Mouse (Mus musculus) layer of hippocampus, adult 9-10 months (tissue): ENCODE results near the gene Casz1.

Source experiments
- DNase-seq: peaks from one replicate; pipeline ENCODE4 v3.0.0; 2022; ENCODE audit warnings: low spot score

The Casz1 gene

GRCm38 (mm10) chr4:148973387-148973786, 169.2 kb downstream of the Casz1 start:
- no peak for DNase-seq

GRCm38 (mm10) chr4:148974833-148975232, 170.6 kb downstream of the Casz1 start:
- no peak for DNase-seq

GRCm38 (mm10) chr4:148978221-148978855, 174.1 kb downstream of the Casz1 start:
- DNase-seq = no peak

- DNase-seq = no peak
These were observed 174.7 kb downstream of the Casz1 start for GRCm38 (mm10) chr4:148978926-148979325.

- no peak for DNase-seq
These were observed 175.6 kb downstream of the Casz1 start for GRCm38 (mm10) chr4:148979837-148980236.

- no peak for DNase-seq
These were observed 178.0 kb downstream of the Casz1 start for GRCm38 (mm10) chr4:148982274-148982673.

- DNase-seq = no peak
These were observed 180.7 kb downstream of the Casz1 start for GRCm38 (mm10) chr4:148984701-148985540.

- no peak for DNase-seq
These were observed 181.6 kb downstream of the Casz1 start for GRCm38 (mm10) chr4:148985541-148986476.

GRCm38 (mm10) chr4:148990038-148990437, 185.8 kb downstream of the Casz1 start:
- DNase-seq = no peak

- DNase-seq = no peak
These were observed 189.7 kb downstream of the Casz1 start for GRCm38 (mm10) chr4:148993948-148994347.

- DNase-seq = no peak
These were observed 196.5 kb downstream of the Casz1 start for GRCm38 (mm10) chr4:149000746-149001145.

GRCm38 (mm10) chr4:149001515-149001914, 197.3 kb downstream of the Casz1 start:
- no peak for DNase-seq

GRCm38 (mm10) chr4:149002441-149003093, 198.3 kb downstream of the Casz1 start:
- no peak for DNase-seq
